Mouse (Mus musculus): ENCODE measurements around the gene Retreg1.
"Not testable (repeated sequence)": the region's sequence is repeated elsewhere in the genome, so short reads cannot be mapped to it uniquely, and the experiment has no call there.

The Retreg1 gene

DNA sequence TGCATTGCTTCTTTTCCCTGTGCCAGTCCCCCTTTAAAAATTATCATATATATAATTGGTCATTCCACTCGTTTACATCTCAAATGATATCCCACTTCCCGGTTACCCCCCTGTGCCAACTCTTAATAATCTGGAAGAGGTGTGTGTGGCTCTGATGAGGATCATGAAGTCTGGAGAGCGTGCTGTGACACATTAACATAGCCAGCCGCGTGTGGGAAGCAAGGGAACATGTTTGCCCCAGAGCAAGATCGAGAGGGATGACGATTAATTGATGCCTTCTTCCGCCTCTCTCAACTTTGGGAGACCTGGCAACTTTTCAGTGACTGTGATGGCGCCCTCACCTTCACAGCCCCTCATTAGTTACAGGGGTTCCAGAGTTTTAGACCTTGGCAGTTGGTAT lies 106.7 kb downstream of the Retreg1 start:
- no peak for DNase-seq

DNA sequence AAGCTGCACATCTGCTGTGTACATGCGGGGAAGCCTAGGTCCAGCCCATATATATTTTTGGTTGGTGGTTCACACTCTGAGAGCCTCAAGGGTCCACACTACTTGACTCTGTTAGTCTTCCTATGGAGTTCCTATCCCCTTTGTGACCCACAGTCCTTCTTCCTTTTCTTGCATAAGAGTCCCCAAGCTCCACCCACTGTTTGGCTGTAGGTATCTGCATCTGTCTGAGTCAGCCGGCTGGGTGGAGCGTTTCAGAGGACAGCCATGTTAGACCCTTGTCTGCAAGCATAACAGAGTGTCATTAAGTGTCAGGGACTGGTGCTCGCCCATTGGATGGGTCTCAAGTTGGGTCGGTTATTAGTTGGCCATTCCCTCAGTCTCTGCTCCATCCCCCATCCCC lies 107.6 kb downstream of the Retreg1 start:
- no peak for DNase-seq

DNA sequence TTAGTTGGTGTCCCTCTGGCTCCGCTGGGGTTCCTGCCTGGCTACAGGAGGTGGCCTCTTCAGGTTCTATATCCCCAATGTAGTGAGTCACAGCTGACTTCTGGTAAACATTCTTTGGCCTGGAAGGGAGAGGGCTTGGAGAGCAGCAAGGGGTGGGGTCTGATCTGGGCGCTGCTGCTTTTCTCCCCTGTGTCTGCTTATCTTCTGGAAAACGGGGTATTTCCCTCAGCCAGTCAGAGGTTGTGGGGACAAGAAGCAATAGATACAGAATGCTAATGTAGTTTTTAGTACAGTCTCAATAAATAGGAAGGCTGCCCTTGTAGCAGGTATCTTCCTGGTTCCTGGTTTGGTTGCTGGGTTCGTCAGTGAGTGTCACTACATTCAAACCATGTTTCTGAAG lies 108.1 kb downstream of the Retreg1 start:
- DNase-seq: no peak

DNA sequence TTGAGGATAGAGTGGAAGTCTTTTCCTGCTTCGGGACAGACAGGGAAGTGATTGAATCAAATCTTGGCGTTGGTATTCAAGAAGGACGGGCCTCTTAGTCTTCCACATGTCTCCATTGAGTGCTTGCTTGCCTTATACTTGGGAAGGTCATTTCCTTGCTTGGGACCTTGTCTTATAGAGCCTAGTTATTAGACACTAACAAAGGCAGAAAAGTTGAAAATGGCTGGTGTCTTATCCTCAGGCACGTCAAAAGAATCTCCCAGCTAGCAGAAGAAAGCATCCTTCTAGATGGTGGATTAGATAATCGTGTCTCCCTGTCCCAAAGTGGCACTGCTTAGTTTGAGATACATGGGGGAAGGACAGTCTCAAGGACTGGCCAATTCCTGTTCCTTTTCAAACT lies 113.0 kb downstream of the Retreg1 start:
- DNase-seq: no peak

DNA sequence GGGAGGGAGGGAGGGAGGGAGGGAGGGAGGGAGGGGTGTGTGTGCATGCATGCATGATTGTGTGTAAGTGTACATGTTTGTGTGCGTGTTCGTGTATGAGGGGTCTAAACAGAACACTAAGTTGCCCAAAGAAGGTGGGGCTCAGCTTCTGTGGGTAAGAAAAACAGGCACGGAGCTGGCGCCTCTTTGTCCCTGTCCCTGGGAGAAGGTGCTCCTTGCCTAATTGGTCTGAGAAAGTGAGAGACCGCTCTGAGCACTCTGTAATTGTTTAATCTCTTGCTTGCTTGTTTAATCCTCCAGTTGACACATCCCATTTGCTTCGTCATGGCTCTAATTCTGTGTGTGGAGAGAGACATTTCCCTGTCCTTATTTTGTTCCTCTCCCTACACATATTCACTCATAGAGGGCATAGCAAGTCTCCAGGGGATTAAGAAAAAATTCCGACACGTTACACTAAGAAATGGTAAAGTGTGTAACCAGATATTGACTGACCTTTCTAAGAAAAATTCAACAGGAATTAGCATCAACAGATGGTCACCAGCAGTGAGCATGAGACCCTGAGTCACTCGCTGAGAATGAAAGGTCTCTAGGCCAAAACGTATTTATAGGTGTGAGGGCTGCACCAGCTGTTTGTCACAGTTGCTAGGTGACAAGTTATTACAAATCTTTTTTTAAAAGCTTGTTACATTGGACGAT lies 113.6 kb downstream of the Retreg1 start:
- DNase-seq: no peak

DNA sequence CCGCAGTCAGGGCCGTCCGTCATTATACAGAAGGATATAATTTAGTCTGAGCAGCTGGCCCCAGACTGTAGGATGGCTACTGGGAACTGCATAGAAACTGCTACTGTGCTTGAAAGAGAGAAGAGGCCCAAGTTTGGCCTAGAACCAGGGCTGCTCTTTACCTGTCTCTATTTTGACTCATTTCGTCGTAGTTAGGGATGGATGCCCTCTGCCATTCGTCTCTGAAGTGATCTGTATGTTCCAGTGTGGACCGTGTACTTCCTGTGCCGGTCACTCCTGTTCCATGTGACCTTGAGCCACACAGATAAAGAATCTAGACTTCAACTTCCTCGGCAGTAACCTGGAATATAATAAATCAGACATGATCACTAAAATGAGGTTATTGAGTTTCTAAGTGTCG lies 114.7 kb downstream of the Retreg1 start:
- DNase-seq: no peak

DNA sequence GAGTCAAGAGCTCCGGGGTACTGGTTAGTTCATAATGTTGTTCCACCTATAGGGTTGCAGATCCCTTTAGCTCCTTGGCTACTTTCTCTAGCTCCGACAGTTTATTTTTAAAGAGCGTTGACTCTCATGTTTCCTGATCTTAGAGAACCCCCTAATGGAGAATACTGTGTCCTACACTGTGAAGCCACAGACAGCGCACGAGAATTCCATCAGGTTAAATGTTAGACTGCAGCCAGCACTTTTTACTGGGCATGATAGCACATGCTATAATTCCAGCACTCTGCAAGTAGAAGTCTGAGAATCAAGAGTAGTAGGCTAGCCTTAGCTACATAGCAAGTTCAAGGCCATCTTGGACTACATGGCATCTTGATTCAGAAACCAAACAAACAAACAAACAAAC lies 116.4 kb downstream of the Retreg1 start:
- DNase-seq: peak; percentile 15 to 19

DNA sequence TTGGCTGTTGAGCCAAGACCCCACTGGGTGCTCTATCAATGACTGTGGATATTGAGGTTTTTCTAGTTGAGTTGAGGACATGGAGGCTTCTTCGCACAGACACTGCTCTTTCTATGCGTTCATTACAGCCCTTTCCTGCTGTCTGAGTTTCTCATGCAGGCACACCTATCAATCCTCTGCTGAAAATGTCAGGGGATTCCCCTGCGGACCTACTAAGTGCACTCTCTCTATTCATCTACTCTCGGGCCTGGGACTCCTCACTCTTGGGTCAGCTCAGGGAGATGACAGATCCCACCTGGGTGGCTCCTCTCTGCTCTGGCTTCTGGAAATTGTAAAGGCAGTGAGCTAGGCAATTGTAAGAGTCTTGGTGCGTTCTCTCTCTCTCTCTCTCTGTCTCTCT lies 117.3 kb downstream of the Retreg1 start:
- no peak for DNase-seq

DNA sequence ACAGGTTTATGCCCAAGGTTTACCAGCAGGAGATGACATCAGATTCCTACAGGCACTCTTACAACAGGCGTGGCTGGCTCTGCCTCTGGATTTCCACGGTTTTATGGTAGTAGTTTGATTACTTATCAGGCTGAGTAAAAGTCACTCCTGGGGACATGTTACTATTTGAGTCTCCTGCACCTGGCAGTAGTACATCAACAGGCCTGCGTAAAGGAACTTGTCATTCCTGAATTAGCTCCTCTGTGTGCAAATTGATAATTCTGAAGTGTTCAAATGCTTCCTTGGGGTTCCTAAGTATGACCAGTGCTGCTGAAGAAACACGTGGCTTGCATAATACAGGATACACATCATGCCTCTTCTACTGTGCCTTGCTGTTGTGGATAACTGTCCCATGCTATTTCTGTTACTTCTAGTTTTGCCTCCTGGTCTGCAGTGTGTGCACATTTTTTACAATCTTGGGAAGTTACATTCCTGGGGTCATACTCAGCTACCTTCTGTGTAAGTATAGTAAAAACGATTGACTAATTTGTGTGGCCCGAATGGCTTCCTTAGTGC lies 123.3 kb downstream of the Retreg1 start:
- no peak for DNase-seq

DNA sequence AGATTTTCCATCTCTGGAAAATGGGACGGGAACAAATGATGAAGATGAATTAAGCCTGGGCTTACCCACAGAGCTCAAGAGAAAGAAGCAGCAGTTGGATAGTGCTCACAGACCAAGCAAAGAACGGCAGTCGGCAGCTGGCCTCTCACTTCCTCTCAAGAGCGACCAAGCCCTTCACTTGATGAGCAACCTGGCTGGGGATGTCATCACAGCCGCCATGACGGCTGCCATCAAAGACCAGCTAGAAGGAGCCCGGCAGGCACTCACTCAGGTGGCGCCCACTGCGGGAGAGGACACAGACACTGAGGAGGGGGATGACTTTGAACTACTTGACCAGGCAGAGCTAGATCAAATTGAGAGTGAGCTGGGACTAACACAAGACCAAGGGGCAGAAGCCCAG lies 128.6 kb downstream of the Retreg1 start:
- DNase-seq: no peak

DNA sequence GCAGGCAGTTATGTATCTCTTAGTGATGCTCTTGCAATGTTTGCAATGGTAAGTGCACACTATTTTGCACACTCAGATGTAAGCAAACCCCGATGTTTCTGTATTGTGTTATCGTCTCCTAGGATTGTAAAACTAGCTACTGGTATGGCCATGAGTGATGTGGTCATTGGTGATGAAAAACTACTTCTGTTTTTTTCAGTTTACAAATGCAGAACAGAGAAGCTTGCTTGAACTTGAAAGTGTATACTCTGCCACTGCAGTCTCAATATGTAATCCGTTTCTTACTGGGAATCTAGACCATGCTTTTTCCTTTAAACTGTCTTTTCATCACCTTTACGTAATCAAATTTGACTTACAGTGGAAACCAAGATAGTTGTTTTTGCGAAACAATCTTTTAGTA lies 129.8 kb downstream of the Retreg1 start:
- DNase-seq: no peak

DNA sequence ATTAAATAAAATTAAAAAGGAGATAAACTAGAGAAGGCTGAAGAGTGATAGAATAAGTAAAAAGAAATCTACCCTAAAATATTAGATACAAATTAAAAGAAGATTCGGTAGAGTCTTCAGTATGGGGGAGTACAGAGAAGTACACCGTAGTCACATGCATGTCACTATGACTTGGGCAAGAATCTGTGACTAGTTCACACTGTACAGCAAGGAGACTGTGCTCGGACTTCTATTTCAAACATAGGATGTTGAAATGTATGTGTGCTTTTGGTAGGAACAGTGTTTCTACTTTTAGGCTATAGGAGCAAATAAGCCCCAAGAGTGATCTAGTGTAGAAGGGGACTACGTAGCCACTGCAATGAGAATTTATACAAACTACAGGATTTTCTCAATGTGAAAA lies 131.4 kb downstream of the Retreg1 start:
- DNase-seq: no peak

DNA sequence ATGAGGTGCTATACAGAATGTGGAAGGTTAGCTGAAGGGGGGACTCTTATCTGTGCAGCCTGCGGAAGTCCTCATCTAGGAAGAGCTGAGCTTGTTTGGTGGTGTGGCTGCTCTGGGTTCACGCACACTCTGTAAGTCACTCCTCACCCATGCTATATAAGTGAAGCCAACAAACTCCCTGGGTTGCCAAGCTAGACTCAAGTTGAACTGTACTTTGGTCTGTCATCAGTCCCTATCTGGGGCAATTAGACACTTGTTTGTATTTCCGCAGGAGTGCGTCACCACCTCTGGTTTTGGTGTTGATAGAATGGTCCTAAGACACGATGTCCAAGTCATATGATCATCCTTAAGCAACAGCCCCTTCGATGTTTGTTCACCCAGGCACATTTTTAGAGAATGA lies 132.8 kb downstream of the Retreg1 start:
- no peak for DNase-seq

DNA sequence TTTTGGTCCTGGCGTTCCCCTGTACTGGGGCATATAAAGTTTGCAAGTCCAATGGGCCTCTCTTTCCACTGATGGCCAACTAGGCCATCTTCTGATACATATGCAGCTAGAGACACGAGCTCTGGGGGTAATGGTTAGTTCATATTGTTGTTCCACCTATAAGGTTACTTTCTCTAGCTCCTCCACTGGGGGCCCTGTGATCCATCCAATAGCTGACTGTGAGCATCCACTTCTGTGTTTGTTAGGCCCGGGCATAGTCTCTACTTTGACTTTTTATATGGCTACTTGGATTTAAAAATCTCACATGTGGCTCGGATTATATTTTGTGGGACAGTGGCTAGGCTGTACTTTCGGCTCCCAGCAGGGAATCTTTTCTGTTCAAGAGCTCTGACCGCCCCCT lies 140.6 kb downstream of the Retreg1 start:
- not testable (repeated sequence) for DNase-seq

DNA sequence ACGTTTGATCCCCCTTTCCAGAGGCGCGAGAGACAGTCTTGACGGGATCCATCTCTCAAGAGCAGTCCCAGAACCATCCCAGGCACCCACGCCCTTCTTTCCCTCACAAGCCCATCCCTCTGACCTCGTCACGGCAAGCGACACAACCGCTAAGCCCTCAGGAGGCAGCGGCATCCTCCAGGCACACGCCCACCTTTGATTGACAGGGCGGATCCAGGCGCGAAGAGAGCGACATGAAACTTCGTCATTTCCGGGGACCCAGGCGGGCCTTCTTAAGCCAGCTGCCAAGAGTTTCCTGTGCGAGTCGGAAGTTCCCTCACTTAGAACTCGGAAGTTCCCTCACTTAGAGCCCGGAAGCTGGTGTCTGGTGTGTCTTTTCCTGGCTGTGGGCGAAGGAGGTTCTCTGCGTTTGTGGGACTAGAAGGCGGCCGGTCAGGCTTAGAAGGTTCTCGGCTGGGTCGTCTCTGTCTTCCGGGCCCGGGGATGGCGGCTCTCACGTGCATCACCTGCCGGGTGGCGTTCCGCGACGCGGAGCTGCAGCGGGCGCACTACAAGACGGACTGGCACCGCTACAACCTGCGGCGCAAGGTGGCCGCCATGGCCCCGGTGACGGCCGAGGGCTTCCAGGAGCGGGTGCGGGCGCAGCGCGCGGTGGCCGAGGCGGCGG lies 141.2 kb downstream of the Retreg1 start, which contains the start of gene Zfp622:
Gene Zfp622, plus strand, starts transcription at position 300 of the 667 bp plus-strand sequence.
- peak; percentile 92 to 94 for DNase-seq

DNA sequence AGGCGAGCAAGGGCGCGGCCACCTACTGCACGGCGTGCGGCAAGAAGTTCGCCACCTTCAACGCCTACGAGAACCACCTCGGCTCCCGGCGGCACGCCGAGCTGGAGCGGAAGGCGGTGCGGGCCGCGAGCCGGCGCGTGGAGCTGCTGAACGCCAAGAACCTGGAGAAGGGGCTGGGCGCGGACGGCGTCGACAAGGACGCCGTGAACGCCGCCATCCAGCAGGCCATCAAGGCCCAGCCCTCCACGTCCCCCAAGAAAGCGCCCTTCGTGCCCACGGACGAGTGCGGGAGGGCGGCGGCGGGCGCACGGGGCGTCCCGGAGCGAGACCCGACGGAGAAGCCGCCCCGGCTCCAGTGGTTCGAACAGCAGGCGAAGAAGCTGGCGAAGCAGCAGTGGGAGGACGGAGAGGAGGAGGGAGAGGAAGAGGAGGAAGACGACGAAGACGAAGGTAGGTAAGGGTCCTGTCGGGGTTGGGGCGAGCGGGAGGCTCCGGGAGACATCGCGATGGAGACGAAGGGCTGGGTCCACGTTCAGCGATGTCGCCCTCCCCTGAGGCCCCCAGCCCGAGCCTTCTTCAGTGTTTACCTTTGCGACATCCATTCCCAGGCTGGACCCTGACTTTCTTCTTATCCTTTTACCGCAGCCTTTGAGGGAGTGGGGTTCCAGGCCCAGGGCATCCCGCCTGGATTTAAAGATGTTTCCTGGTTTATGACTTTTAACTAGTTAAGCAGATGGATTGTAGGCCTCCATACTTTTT lies 141.9 kb downstream of the Retreg1 start:
- no peak for DNase-seq

DNA sequence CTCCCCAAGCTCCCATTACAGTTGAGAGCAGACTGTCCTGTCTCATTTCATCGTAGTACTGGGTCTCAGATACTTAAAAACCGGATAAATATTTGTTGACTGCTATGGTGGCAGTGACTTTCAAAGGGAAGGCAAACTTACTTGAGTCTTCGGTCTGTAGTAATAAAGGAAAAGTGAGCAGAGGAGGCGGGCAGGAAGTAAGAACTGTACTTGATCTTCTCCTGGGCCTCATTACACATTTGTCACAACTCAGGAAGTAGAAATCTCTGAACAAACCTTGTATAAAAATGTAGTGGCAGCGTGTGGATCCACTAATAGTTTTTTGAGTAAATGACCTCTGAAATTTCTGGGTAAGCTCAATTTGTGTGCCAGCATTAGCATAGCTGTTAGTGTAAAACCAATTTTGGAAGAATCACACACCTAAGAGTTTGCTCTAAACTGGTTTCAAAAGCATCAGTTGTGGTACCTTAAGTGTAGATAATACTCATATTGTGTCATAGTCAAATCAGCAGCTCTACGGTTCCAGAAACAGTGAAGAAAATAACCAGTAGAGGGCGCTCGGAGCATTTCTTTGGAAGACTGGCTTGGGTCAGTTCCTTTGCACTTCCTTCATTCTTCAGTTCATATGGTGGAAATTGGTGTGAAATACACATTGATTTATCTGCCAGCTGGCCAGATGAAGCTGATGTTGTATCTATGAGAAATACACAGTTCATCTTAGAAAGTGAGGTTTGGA lies 150.2 kb downstream of the Retreg1 start:
- peak; percentile 76 to 77 for DNase-seq

DNA sequence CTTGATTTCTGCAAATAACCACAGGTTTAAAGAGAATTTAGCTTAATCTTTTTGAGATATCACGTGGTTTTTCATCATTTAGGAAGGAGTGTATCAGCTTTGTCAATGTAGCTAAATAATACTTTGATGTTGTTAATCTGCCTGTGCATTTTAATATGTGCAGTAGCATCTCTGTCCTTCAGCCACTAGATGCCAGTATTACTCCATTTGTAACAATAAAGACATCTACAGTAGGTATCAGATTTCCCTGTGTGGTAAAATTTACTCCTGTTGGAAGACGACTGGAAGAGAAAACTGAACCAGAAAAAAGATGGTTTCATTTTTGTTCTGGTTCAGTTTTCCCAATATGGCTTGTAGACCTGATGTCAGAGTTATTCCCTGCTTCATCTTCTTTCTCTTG lies 152.5 kb downstream of the Retreg1 start:
- DNase-seq: no peak

DNA sequence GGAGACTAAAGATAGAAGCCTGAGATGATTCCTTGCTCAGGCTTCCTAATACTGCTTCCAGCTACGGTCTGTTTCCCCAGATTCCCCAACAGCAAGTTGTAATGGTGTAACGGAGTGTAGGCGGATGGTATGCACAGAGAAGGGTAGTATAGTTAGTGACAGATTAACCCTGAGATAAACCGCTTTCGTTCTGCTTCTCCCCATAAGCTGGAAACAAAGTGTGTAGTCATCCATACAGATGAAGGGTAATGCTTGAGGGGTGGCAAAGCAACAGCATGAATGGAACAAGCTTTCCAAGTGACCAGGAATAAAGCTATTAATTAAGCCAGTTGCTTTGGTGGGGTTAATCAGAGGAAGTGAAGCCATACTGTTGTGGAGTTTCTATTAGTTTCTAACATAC lies 156.6 kb downstream of the Retreg1 start:
- DNase-seq: not testable (repeated sequence)

DNA sequence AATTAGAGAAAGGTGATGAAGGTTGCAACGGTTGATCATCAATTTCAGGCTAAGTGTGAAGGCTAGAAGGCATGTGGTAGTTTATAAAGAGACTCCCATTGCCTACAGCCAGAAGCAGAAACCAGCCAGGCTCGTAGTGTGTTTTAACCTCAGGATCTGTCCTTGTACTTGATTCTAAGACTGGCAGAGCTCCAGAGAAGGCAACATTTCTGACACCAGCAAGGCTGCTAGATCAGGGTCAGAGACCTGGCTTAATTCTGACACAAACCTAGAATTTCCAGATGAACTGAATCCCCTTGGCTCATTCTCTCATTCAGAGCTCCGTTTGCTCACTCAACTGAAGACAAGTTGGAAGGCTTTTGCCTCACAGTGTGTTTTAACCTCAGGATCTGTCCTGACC lies 165.6 kb downstream of the Retreg1 start:
- no peak for DNase-seq

DNA sequence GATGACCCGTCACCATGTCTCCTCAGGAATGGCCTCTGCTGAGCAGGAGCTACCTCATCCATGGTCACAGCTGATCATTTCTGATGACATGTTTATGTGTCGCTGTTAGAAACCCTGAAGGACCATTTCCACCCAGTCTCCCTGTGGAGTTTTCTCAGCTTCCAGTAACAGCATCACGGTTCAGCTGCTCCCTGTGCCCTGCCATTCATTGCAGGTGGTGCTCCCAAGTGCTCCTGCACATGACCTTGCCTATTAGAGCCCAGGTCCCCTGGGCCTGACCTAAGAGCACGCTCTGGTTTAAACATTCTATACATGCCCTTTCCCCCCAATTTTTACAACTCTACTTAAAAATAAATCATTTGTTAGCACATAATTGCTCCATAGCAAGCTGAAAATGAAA lies 169.9 kb downstream of the Retreg1 start:
- DNase-seq: no peak

DNA sequence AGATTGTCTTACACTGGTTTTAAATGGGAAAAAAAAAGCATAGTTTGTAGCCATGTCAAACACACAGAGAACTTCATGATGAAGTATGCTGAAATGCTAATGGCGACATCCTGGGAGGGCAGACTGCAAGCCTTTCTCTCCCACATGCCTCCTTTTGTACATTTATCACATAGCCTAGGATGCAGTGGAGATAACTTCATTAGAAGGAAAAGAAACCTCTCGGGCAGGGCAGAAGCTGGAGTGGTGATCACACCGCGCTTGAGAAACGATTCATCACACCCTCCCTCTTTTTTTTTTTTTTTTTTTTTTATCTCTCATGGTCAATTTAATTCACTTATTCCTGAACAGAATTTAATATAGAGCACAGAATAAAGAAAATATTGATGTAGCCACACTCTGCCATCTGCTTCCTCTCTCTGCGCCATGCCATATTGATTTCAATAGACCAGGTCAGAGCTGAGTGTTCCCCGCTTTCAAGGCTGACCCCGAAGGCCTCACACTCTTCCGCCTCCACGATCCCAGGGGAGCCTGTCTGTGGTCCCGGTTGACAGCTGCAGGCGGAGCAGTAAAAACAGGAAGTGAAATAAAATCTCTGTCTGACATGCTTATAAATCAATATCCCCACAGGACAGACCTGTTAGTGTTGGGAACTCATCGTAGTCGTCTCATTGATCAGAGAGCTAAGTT lies 173.1 kb downstream of the Retreg1 start:
- DNase-seq: peak; percentile 89 to 91

Data from B cell, adult 2 months (primary cell).